Mouse (Mus musculus) cerebellum, adult 2 months (tissue): Measurements from ENCODE around the gene Fshr.

Experiments
- CTCF ChIP-seq: fragments of 200-500 bp; IDR thresholded peaks from 2 replicates; pipeline ENCODE4 v1.5.1; 2011; ENCODE audit warnings: low read depth, mild to moderate bottlenecking, control low read depth, low read length, moderate library complexity, borderline replicate concordance; ENCODE audit not compliant: insufficient read depth
- POLR2A ChIP-seq: fragments of 200-500 bp; IDR thresholded peaks from 2 replicates; pipeline ENCODE4 v1.6.1; 2011; ENCODE audit warnings: low read length, control low read depth, borderline replicate concordance; ENCODE audit not compliant: insufficient read depth

DNA sequence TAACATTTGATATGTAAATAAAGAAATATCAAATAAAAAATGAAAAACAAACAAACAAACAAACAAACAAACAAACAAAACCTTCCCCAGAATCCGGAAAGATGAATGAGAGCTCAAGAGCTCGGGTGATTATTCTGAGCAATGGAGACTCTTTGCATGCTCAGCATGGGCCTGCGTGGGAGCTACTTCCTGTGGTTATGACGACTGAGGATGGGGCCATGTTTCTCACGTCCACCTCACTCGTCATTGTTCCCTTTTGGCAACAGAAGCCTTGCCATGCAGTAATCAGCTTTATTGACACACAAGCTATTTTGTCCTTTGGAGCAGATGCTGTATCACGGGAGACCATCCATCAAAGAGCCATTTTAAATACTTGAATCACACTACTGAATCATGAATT lies 191.8 kb downstream of the Fshr start:
- no peak for TF ChIP-seq POLR2A
- TF ChIP-seq CTCF = no peak
